9 mouse cellular contexts compared by ENCODE assay signal in genomic region chr7:140080503-140081156, GRCm38 (mm10). TPM values are rescaled to one million over a fixed set of nuclear protein-coding genes. Genes with fewer than 3 reads are reported as not detected.
A peak's percentile ranks its signal among the peaks of the same experiment; 100 is the strongest.
DNase-seq lines count a peak whose midpoint lies in the region; ATAC-seq and TF ChIP-seq lines count a peak whose summit lies in the region.
"Had no signal": no experiment of that assay in that cellular context is flagged by ENCODE, and none has a peak within 500 bp of the region (broad histone marks: within the 10 kb centered on the region; RNA-seq: fewer than 3 reads in every experiment).

No protein-coding gene starts in this region.

- H3K27ac ChIP-seq in kidney, adult 2 months (ENCODE audit: insufficient read depth, low read depth, low read length): no peak overlapping the region
- peak overlapping the region; percentile 81 for H3K27ac ChIP-seq in midbrain, embryonic 12.5 days (replicated peaks)
- no peak overlapping the region for H3K27ac ChIP-seq in stomach, embryonic 14.5 days (ENCODE audit: low read length)

- no peaks in the 10 kb centered on the region for H3K27me3 ChIP-seq in kidney, adult 2 months (replicated peaks; ENCODE audit: control insufficient read depth, insufficient read depth, low read length)
- H3K27me3 ChIP-seq in midbrain, embryonic 12.5 days: peaks cover 68% of the 10 kb centered on the region
- peaks cover 12% of the 10 kb centered on the region for H3K27me3 ChIP-seq in stomach, embryonic 14.5 days (ENCODE audit: control insufficient read depth, insufficient read depth, low read length)

- peak overlapping the region; percentile 68 for H3K4me2 ChIP-seq in midbrain, embryonic 12.5 days (replicated peaks)
- peak overlapping the region; percentile 23 for H3K4me2 ChIP-seq in stomach, embryonic 14.5 days (replicated peaks; ENCODE audit: low read depth, low read length)

- H3K4me3 ChIP-seq in lung, adult 2 months (replicated peaks; ENCODE audit: extremely low read depth, low read depth, low read length): no peak overlapping the region
- H3K4me3 ChIP-seq in kidney, adult 2 months (ENCODE audit: insufficient read depth, low read depth, low read length): no peak overlapping the region
- H3K4me3 ChIP-seq in midbrain, embryonic 12.5 days: peak overlapping the region; percentile 42
- H3K4me3 ChIP-seq in stomach, embryonic 14.5 days (ENCODE audit: low read depth, low read length): peak overlapping the region; percentile 11; the same call in 1 of the 2 replicates

- ATAC-seq in midbrain, embryonic 12.5 days (ENCODE audit: low FRiP score, low read depth): peak; percentile 86
- no peak for ATAC-seq in stomach, embryonic 14.5 days (ENCODE audit: insufficient number of reproducible peaks, insufficient read depth, low FRiP score, low read depth)

- peak; percentile 51 to 69 for DNase-seq in lung, adult 18-20 months
- no peak for DNase-seq in lung, adult 2 months
- DNase-seq in embryo, embryonic 11 days: peak; percentile 94
- DNase-seq in heart, adult 9 months (ENCODE audit: low spot score in 2 of 2): peak; percentile 41 to 51
- DNase-seq in kidney, adult 2 months: peak; percentile 75
- DNase-seq in left cerebral cortex, postnatal 36 days (ENCODE audit: low spot score in 2 of 2): peak; percentile 90 to 92

- H3K36me3 ChIP-seq in kidney, adult 2 months (ENCODE audit: control insufficient read depth, insufficient read depth, low read length): no peaks in the 10 kb centered on the region
- no peaks in the 10 kb centered on the region for H3K36me3 ChIP-seq in midbrain, embryonic 12.5 days
- H3K36me3 ChIP-seq in stomach, embryonic 14.5 days (ENCODE audit: control insufficient read depth, insufficient read depth, low read length): no peaks in the 10 kb centered on the region

- intact Hi-C loops in left cerebral cortex, postnatal 36 days (cut with DNase I): loop anchor here (2.0 to 5.0 kb wide), 2 partner anchors 22 to 37 kb away; partner anchors contain the start of genes Echs1, Fuom and Paox

- no peaks in the 10 kb centered on the region for H3K4me1 ChIP-seq in lung, adult 2 months (ENCODE audit: control insufficient read depth, insufficient read depth, low read length)
- no peaks in the 10 kb centered on the region for H3K4me1 ChIP-seq in kidney, adult 2 months (ENCODE audit: control insufficient read depth, insufficient read depth, low read length)
- peaks cover 26% of the 10 kb centered on the region for H3K4me1 ChIP-seq in midbrain, embryonic 12.5 days
- no peaks in the 10 kb centered on the region for H3K4me1 ChIP-seq in stomach, embryonic 14.5 days (ENCODE audit: control insufficient read depth, insufficient read depth, low read length)

- peak overlapping the region; percentile 57 for H3K9ac ChIP-seq in midbrain, embryonic 12.5 days (replicated peaks)
- H3K9ac ChIP-seq in stomach, embryonic 14.5 days (replicated peaks; ENCODE audit: low read depth, low read length): no peak overlapping the region

- 2% methylated on average over 24 of the region's 24 CpGs for WGBS in lung, adult 2 months
- WGBS in kidney, adult 2 months: 6% methylated on average over 24 of the region's 24 CpGs
- WGBS in midbrain, embryonic 12.5 days: 4% methylated on average over 24 of the region's 24 CpGs
- WGBS in stomach, embryonic 14.5 days: 3% methylated on average over 24 of the region's 24 CpGs

- TF ChIP-seq CTCF in lung, adult 2 months (IDR thresholded peaks at IDR 0.05; ENCODE audit: insufficient read depth, low read length): no peak
- TF ChIP-seq CTCF in kidney, adult 2 months (conservative IDR thresholded peaks at IDR 0.05; ENCODE audit: insufficient read depth, insufficient read length, low read depth, low read length): no peak

- no peak for TF ChIP-seq POLR2A in lung, adult 2 months (IDR thresholded peaks at IDR 0.05; ENCODE audit: borderline replicate concordance, extremely low read depth, low read depth, low read length)
- no peak for TF ChIP-seq POLR2A in kidney, adult 2 months (IDR thresholded peaks at IDR 0.05; ENCODE audit: low read depth, low read length)

- H3K9me3 ChIP-seq in midbrain, embryonic 12.5 days: no peaks in the 10 kb centered on the region
- no peaks in the 10 kb centered on the region for H3K9me3 ChIP-seq in stomach, embryonic 14.5 days (ENCODE audit: control insufficient read depth, low read depth, low read length)

RNA-seq across cellular contexts. Expression of gene Caly, which starts 1.7 kb away (rescaled TPM):
- 0.20 and 0.27 TPM in 2 replicates for polyA plus RNA-seq in lung, adult 2 months (2012; rRNA removed)
- 0.16 and 0.52 TPM in 2 replicates for polyA plus RNA-seq in kidney, adult 2 months (2012; rRNA removed)
- 100 to 1,000 TPM; 191 TPM for total RNA-seq in left cerebral cortex, postnatal 36 days (2021)
- 21.4 and 22.3 TPM in 2 replicates for polyA plus RNA-seq in midbrain, embryonic 12.5 days (2016; fragmentation: Nextera tagmentation; extraction: Ambion mirVana)
- polyA plus RNA-seq in stomach, embryonic 14.5 days (2014; fragmentation: Nextera tagmentation; extraction: Ambion mirVana): 3.8 and 3.9 TPM in 2 replicates
- polyA plus RNA-seq: C2C12 had no signal

RNA-seq across cellular contexts. Expression of gene Prap1, which starts 12.6 kb away (rescaled TPM):
- not detected in 2 replicates for polyA plus RNA-seq in lung, adult 2 months (2012; rRNA removed)
- 1.1 and 1.9 TPM in 2 replicates for polyA plus RNA-seq in kidney, adult 2 months (2012; rRNA removed)
- not detected for total RNA-seq in left cerebral cortex, postnatal 36 days (2021)
- polyA plus RNA-seq in midbrain, embryonic 12.5 days (2016; fragmentation: Nextera tagmentation; extraction: Ambion mirVana): not detected in 2 replicates
- polyA plus RNA-seq in stomach, embryonic 14.5 days (2014; fragmentation: Nextera tagmentation; extraction: Ambion mirVana): 12.5 and 24.2 TPM in 2 replicates
- polyA plus RNA-seq: C2C12 had no signal

RNA-seq across cellular contexts. Expression of gene Fuom, which starts 21.6 kb away (rescaled TPM):
- polyA plus RNA-seq in lung, adult 2 months (2012; rRNA removed): 20.4 and 27.3 TPM in 2 replicates
- polyA plus RNA-seq in kidney, adult 2 months (2012; rRNA removed): 147 and 161 TPM in 2 replicates
- 10 to 100 TPM; 47.5 to 52.8 TPM for total RNA-seq in left cerebral cortex, postnatal 36 days (2021)
- polyA plus RNA-seq in midbrain, embryonic 12.5 days (2016; fragmentation: Nextera tagmentation; extraction: Ambion mirVana): 14.6 and 16.1 TPM in 2 replicates
- 28.6 and 29.6 TPM in 2 replicates for polyA plus RNA-seq in stomach, embryonic 14.5 days (2014; fragmentation: Nextera tagmentation; extraction: Ambion mirVana)

RNA-seq across cellular contexts. Expression of gene Msx3, which starts 31.7 kb away (rescaled TPM):
- polyA plus RNA-seq in lung, adult 2 months (2012; rRNA removed): not detected in 2 replicates
- not detected in 2 replicates for polyA plus RNA-seq in kidney, adult 2 months (2012; rRNA removed)
- under 1 TPM; 0.20 to 0.25 TPM for total RNA-seq in left cerebral cortex, postnatal 36 days (2021)
- 2.5 and 6.9 TPM in 2 replicates for polyA plus RNA-seq in midbrain, embryonic 12.5 days (2016; fragmentation: Nextera tagmentation; extraction: Ambion mirVana)
- polyA plus RNA-seq in stomach, embryonic 14.5 days (2014; fragmentation: Nextera tagmentation; extraction: Ambion mirVana): not detected in 2 replicates

RNA-seq across cellular contexts. Expression of gene Paox, which starts 35.0 kb away (rescaled TPM):
- polyA plus RNA-seq in lung, adult 2 months (2012; rRNA removed): 6.7 and 11.2 TPM in 2 replicates
- 10.4 and 12.0 TPM in 2 replicates for polyA plus RNA-seq in kidney, adult 2 months (2012; rRNA removed)
- total RNA-seq in left cerebral cortex, postnatal 36 days (2021): 1 to 10 TPM; 5.6 TPM
- polyA plus RNA-seq in midbrain, embryonic 12.5 days (2016; fragmentation: Nextera tagmentation; extraction: Ambion mirVana): 9.8 and 11.3 TPM in 2 replicates
- polyA plus RNA-seq in stomach, embryonic 14.5 days (2014; fragmentation: Nextera tagmentation; extraction: Ambion mirVana): 29.8 and 33.4 TPM in 2 replicates

Comparison
In these comparisons a context has a peak if more than half of its experiments do, and no peak if none do; other contexts are left out.
1. H3K4me3 ChIP-seq: peak in midbrain, embryonic 12.5 days (single experiment) and stomach, embryonic 14.5 days (single experiment); none in lung, adult 2 months (single experiment) and kidney, adult 2 months (single experiment).